Mouse (Mus musculus) brain, embryonic 14.5 days (tissue): Measurements from ENCODE around the gene Eif2ak2.

ENCODE experiments used
- CTCF ChIP-seq: fragments of 200-500 bp; IDR thresholded peaks from 2 replicates; pipeline ENCODE4 v1.5.1; 2012; ENCODE audit warnings: inconsistent platforms, mild to moderate bottlenecking, moderate library complexity, borderline replicate concordance; ENCODE audit not compliant: insufficient read depth, insufficient read length; ENCODE audit errors: extremely low read depth
- POLR2A ChIP-seq: fragments of 200-500 bp; IDR thresholded peaks from 2 replicates; pipeline ENCODE4 v1.6.1; 2012; ENCODE audit warnings: mild to moderate bottlenecking, inconsistent platforms, borderline replicate concordance; ENCODE audit not compliant: poor library complexity, insufficient read depth, insufficient read length, severe bottlenecking; ENCODE audit errors: extremely low read depth

DNA sequence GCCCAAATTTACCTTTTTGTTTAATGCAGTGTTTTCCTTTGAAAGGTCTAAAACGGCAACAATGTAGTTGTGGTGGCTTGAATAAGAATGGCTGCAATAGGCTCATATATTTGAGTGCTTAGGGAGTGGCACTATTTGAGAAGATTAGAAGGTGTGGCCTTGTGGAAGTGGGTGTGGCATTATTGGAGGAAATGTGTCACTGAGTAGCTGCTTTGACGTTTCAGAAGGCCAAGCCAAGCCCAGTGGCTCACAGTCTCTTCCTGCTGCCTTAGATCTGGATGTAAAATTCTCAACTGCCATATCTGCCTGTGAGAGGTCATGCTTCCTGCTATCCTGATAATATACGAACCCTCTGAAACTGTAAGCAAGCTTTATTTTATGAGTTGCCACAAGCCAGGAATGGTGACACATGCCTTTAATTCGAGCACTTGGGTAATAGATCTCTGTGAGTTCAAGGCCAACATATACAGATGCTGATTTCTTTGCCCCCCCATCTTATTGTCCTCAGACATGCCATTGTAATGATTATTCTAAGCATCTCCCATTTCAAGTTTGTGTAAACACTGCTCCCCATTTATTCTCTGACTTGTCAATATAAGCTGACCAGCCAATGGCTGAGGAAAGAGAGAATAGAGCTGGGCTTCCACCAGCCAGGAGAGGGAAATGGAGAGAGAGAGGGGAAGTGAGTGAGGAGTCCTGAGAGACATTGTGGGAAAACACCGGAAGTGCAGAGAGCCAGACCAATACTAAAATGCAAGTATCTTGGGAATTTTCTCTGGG is 3.1 kb upstream of the Eif2ak2 start:
- TF ChIP-seq CTCF (no peak), POLR2A (no peak)
